Mouse (Mus musculus): ENCODE measurements around the gene Card19. TPM values are rescaled to one million over a fixed set of nuclear protein-coding genes. Genes with fewer than 3 reads are reported as not detected.

The Card19 gene
- polyA plus RNA-seq, 1 experiment from 2014 or later, result 33.3 TPM

DNA sequence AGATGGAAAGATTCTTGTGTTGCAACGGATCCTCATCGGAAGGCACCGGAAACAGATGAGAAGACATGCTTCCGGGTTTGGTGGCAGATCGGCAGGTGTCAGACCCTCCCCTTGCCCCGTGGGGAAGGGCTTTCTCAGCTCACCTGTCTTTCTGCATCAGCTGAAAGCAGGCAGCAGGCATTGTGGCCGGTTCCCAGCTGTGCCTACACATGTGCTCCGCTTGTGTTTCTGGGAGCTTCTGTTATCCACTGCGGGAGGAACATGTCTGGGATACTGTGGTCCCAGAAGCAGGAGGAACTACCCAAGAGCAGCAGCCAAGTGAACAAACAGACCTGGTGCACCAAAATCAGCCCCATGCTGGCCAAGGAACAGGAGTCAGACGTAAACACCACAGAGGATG lies 40.3 kb downstream of the Card19 start:
- WGBS, result 84% methylated on average over 10 of the region's 10 CpGs
- H3K27ac ChIP-seq (ENCODE audit: low read depth, low read length), result no peak overlapping the region
- no peaks in the 10 kb centered on the region for H3K4me1 ChIP-seq (ENCODE audit: control insufficient read depth, insufficient read depth, low read length)
- no peaks in the 10 kb centered on the region for H3K27me3 ChIP-seq (ENCODE audit: control insufficient read depth, insufficient read depth, low read length)
- H3K9me3 ChIP-seq (ENCODE audit: control insufficient read depth, low read length), result no peaks in the 10 kb centered on the region
- H3K4me3 ChIP-seq (ENCODE audit: low read length), result no peak overlapping the region
- H3K4me2 ChIP-seq (replicated peaks; ENCODE audit: low read depth, low read length), result no peak overlapping the region
- ATAC-seq (ENCODE audit: low FRiP score, low TSS enrichment), result no peak
- H3K9ac ChIP-seq (ENCODE audit: low read depth, low read length), result no peak overlapping the region
- no peaks in the 10 kb centered on the region for H3K36me3 ChIP-seq (ENCODE audit: control insufficient read depth, insufficient read depth, low read length)

DNA sequence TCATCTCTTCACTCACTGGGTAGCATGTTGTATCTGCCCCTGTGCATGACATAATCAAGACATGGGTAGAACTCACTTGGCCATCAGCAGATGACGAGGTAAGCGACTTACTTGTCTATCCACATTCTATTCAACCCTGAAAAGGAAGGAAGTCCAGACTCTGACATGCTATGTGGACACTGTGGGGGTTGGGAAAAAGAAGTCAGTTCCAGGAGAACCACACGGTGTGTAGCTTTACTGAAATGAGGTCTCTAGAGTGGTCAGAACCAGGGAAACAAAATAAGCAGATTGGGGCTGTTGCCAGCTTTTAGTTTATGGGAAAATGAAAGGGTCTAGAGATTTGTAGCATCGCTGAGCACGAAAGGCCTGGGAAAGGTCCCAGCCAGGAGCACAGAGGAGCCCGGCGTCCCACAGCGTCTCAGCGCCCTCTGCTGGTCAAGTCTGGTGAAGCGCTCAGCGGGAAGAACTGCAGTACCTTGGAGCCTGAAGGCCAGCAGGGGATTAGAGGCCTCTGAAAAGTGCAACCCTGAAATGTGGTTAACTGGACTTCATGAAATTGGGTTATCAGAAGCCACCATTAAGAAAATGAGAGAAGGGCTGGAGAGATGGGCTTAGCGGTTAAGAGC lies 42.8 kb downstream of the Card19 start:
- Histone ChIP-seq H3K4me1 (ENCODE audit: control insufficient read depth, insufficient read depth, low read length) (no peaks in the 10 kb centered on the region), H3K36me3 (ENCODE audit: control insufficient read depth, insufficient read depth, low read length) (no peaks in the 10 kb centered on the region), H3K27ac (ENCODE audit: low read depth, low read length) (no peak overlapping the region), H3K27me3 (ENCODE audit: control insufficient read depth, insufficient read depth, low read length) (no peaks in the 10 kb centered on the region), H3K4me2 (replicated peaks; ENCODE audit: low read depth, low read length) (no peak overlapping the region), H3K4me3 (ENCODE audit: low read length) (no peak overlapping the region), H3K9me3 (ENCODE audit: control insufficient read depth, low read length) (no peaks in the 10 kb centered on the region), H3K9ac (ENCODE audit: low read depth, low read length) (no peak overlapping the region)
- WGBS, result 6% methylated on average over 12 of the region's 12 CpGs
- peak; percentile 73 for ATAC-seq (ENCODE audit: low FRiP score, low TSS enrichment)

DNA sequence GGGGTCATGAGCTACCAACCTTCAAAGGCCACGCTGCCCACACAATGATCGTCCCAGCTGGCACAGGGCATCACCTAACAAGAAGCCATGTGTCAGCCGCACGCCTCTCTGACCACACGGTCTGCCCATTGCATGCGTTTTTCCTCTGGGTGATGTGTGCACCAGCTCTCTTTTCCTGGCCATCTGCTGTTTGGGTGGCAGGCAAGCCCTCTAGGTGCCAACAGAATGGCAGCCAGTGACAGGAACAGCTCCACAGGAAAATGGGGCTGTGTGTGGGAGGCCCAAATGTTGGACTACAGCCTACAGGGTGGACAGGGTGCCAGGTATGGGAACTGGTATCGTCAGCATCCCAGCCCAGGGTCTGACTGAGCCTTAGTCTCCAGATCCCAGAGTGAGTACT lies 43.5 kb downstream of the Card19 start:
- Histone ChIP-seq H3K4me2 (replicated peaks; ENCODE audit: low read depth, low read length) (no peak overlapping the region), H3K4me3 (ENCODE audit: low read length) (no peak overlapping the region), H3K36me3 (ENCODE audit: control insufficient read depth, insufficient read depth, low read length) (no peaks in the 10 kb centered on the region), H3K27ac (ENCODE audit: low read depth, low read length) (no peak overlapping the region), H3K27me3 (ENCODE audit: control insufficient read depth, insufficient read depth, low read length) (no peaks in the 10 kb centered on the region), H3K4me1 (ENCODE audit: control insufficient read depth, insufficient read depth, low read length) (no peaks in the 10 kb centered on the region), H3K9me3 (ENCODE audit: control insufficient read depth, low read length) (no peaks in the 10 kb centered on the region), H3K9ac (ENCODE audit: low read depth, low read length) (no peak overlapping the region)
- ATAC-seq (ENCODE audit: low FRiP score, low TSS enrichment), result no peak
- 88% methylated on average over 7 of the region's 7 CpGs for WGBS

DNA sequence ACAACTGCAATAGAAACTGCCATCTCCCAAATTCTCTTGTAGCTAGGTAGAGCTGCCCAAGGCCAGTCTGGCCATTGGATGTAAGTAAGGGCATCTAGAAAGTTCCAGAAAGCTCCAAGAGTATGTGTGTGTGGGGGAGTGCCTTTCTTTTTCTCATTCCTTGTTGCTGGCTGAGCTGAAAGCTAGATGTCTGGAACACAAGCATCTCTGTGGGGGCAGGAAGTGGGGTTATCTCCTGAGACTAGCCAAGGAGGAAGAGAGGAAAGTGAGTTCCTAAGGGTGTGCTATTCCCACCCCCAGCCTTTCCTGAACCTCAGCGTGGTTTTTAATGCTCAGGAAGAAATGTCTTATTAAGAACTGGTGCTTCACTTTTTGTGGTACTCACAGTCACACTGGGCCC lies 44.1 kb downstream of the Card19 start:
- Histone ChIP-seq H3K36me3 (ENCODE audit: control insufficient read depth, insufficient read depth, low read length) (no peaks in the 10 kb centered on the region), H3K9me3 (ENCODE audit: control insufficient read depth, low read length) (no peaks in the 10 kb centered on the region), H3K4me3 (ENCODE audit: low read length) (no peak overlapping the region), H3K27ac (ENCODE audit: low read depth, low read length) (no peak overlapping the region), H3K4me1 (ENCODE audit: control insufficient read depth, insufficient read depth, low read length) (no peaks in the 10 kb centered on the region), H3K4me2 (replicated peaks; ENCODE audit: low read depth, low read length) (no peak overlapping the region), H3K27me3 (ENCODE audit: control insufficient read depth, insufficient read depth, low read length) (no peaks in the 10 kb centered on the region), H3K9ac (ENCODE audit: low read depth, low read length) (no peak overlapping the region)
- 52% methylated on average over 1 of the region's 1 CpGs for WGBS
- no peak for ATAC-seq (ENCODE audit: low FRiP score, low TSS enrichment)

DNA sequence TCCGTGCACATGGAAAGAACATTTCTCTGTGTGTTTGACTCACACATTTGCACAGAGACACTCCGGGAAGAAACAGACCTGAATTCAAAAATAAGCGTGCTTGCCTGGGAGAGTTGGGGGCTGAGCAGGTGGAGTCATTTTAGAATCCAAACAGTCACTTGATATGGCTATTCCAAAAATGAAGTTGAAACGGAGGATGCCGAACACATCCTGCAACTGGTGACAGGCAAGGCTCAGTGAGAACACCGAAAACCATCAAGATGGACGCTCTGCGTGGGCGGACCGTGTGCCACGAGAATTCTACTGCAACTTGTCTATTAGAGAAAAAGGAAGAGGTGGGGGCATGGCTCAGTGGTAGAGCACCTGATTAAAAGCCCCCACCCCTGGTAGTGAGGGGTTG lies 45.2 kb downstream of the Card19 start:
- Histone ChIP-seq H3K27ac (ENCODE audit: low read depth, low read length) (no peak overlapping the region), H3K9me3 (ENCODE audit: control insufficient read depth, low read length) (no peaks in the 10 kb centered on the region), H3K4me3 (ENCODE audit: low read length) (no peak overlapping the region), H3K4me2 (replicated peaks; ENCODE audit: low read depth, low read length) (no peak overlapping the region), H3K9ac (ENCODE audit: low read depth, low read length) (no peak overlapping the region), H3K36me3 (ENCODE audit: control insufficient read depth, insufficient read depth, low read length) (no peaks in the 10 kb centered on the region), H3K27me3 (ENCODE audit: control insufficient read depth, insufficient read depth, low read length) (no peaks in the 10 kb centered on the region), H3K4me1 (ENCODE audit: control insufficient read depth, insufficient read depth, low read length) (no peaks in the 10 kb centered on the region)
- ATAC-seq (ENCODE audit: low FRiP score, low TSS enrichment), result no peak
- 86% methylated on average over 11 of the region's 11 CpGs for WGBS

DNA sequence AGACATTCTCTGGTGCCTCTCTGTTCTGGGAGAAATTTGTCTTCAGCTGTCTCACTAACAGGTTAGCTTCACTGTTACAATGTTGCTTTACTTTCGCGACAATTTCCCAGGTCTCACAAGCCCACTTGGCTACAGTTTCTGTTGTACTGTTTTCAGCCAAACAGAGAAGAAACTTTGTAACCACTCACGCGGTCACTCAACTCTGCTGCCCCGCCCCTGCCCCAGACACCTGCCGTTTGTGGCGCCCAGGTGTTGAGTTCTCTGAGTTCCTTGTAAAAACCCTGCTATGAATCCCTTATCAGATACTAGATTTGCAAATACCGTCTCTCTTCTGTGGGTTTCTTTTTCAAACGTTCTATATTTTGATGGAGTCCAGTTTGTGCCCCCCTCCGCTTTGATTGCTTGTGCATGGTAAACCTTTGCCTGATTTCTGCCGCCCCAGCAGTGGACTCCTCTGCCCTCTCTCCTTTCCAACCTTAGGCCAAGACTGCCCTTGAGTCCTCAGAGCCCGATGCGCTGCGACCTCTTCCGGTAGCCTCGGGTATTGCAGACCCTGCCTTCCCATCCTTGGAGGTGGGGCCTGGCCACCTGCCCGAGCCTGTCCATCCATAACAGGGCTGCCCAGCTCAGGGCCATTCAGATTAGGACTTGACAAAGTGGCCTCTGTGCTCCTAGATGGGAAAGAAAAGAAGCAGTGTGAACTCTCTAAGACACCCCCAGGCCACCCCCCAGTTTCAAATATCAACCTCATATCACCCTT lies 46.2 kb downstream of the Card19 start:
- H3K4me1 ChIP-seq (ENCODE audit: control insufficient read depth, insufficient read depth, low read length), result no peaks in the 10 kb centered on the region
- H3K36me3 ChIP-seq (ENCODE audit: control insufficient read depth, insufficient read depth, low read length), result no peaks in the 10 kb centered on the region
- no peak overlapping the region for H3K27ac ChIP-seq (ENCODE audit: low read depth, low read length)
- H3K4me2 ChIP-seq (replicated peaks; ENCODE audit: low read depth, low read length), result no peak overlapping the region
- WGBS, result 14% methylated on average over 17 of the region's 17 CpGs
- no peaks in the 10 kb centered on the region for H3K27me3 ChIP-seq (ENCODE audit: control insufficient read depth, insufficient read depth, low read length)
- no peak overlapping the region for H3K9ac ChIP-seq (ENCODE audit: low read depth, low read length)
- H3K4me3 ChIP-seq (ENCODE audit: low read length), result no peak overlapping the region
- H3K9me3 ChIP-seq (ENCODE audit: control insufficient read depth, low read length), result no peaks in the 10 kb centered on the region
- peak; percentile 82 for ATAC-seq (ENCODE audit: low FRiP score, low TSS enrichment)

DNA sequence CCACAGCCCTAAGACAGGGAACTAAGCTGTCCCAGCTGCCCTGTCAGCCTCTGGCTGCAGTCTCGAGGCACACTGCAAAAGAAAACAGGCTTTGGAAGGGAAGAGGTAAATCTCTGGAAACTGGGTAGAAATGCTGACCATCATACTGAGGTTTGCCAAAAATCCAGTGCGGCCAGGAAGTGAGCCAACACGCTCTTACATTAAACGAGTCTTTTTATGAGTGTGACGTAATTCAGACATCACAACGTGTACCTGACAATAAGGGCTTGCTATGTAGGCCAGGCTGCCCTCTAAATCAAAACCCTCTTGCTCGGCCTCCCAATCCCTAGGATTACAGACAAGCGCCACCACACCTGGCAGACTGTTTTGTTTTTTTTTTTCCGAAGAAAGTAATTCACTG lies 48.8 kb downstream of the Card19 start:
- Histone ChIP-seq H3K4me2 (replicated peaks; ENCODE audit: low read depth, low read length) (no peak overlapping the region), H3K27ac (ENCODE audit: low read depth, low read length) (no peak overlapping the region), H3K4me1 (ENCODE audit: control insufficient read depth, insufficient read depth, low read length) (no peaks in the 10 kb centered on the region), H3K4me3 (ENCODE audit: low read length) (no peak overlapping the region), H3K9ac (ENCODE audit: low read depth, low read length) (no peak overlapping the region), H3K27me3 (ENCODE audit: control insufficient read depth, insufficient read depth, low read length) (no peaks in the 10 kb centered on the region), H3K36me3 (ENCODE audit: control insufficient read depth, insufficient read depth, low read length) (no peaks in the 10 kb centered on the region), H3K9me3 (ENCODE audit: control insufficient read depth, low read length) (no peaks in the 10 kb centered on the region)
- no peak for ATAC-seq (ENCODE audit: low FRiP score, low TSS enrichment)
- WGBS, result 51% methylated on average over 9 of the region's 9 CpGs

DNA sequence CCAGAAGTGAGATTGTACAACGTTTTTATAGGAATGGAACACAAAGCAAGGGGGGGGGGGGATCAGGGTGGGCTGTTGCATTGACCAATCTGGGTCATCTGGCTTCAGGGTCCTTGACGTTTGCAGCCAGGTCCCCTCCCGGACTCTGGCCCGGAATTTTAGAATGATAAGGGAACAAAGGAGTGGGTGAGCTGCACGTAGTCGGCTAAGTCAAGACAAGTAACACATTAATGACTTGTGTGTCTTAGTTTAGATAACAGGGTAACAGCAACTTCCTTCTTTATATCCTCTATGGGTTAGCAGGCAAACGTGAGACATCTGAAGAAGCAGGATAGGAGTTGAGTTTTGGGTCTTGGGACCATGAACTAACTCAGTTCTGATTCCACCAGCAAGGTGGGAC lies 52.2 kb downstream of the Card19 start:
- Histone ChIP-seq H3K9me3 (ENCODE audit: control insufficient read depth, low read length) (no peaks in the 10 kb centered on the region), H3K4me1 (ENCODE audit: control insufficient read depth, insufficient read depth, low read length) (no peaks in the 10 kb centered on the region), H3K36me3 (ENCODE audit: control insufficient read depth, insufficient read depth, low read length) (no peaks in the 10 kb centered on the region), H3K27ac (ENCODE audit: low read depth, low read length) (no peak overlapping the region), H3K4me2 (replicated peaks; ENCODE audit: low read depth, low read length) (no peak overlapping the region), H3K4me3 (ENCODE audit: low read length) (no peak overlapping the region), H3K9ac (ENCODE audit: low read depth, low read length) (no peak overlapping the region), H3K27me3 (ENCODE audit: control insufficient read depth, insufficient read depth, low read length) (no peaks in the 10 kb centered on the region)
- WGBS, result 75% methylated on average over 7 of the region's 7 CpGs
- ATAC-seq (ENCODE audit: low FRiP score, low TSS enrichment), result no peak

DNA sequence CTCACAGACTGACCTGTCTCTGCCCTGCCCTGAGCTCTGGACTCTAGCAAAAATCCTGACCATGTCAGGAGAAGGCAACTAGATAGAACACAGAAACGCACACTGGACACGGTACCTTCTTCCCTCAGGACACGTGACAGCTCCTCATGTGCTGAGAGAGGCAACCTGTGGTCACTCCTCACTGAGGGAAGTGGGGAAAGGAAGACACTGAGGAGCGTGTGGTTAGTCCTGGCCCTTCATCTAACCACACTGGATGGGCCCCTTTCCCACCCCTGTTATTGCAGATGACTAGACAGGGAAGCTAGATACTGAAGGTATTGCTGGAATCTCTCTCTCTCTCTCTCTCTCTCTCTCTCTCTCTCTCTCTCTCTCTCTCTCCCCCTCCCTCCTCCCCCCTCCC lies 53.1 kb downstream of the Card19 start:
- Histone ChIP-seq H3K4me3 (ENCODE audit: low read length) (no peak overlapping the region), H3K4me2 (replicated peaks; ENCODE audit: low read depth, low read length) (no peak overlapping the region), H3K9me3 (ENCODE audit: control insufficient read depth, low read length) (no peaks in the 10 kb centered on the region), H3K36me3 (ENCODE audit: control insufficient read depth, insufficient read depth, low read length) (no peaks in the 10 kb centered on the region), H3K27ac (ENCODE audit: low read depth, low read length) (no peak overlapping the region), H3K27me3 (ENCODE audit: control insufficient read depth, insufficient read depth, low read length) (no peaks in the 10 kb centered on the region), H3K4me1 (ENCODE audit: control insufficient read depth, insufficient read depth, low read length) (no peaks in the 10 kb centered on the region), H3K9ac (ENCODE audit: low read depth, low read length) (no peak overlapping the region)
- no peak for ATAC-seq (ENCODE audit: low FRiP score, low TSS enrichment)
- 71% methylated on average over 4 of the region's 4 CpGs for WGBS
